Mouse (Mus musculus) MEL (cell line): ENCODE measurements around the gene Susd5. TPM values are rescaled to one million over a fixed set of nuclear protein-coding genes. Genes with fewer than 3 reads are reported as not detected.
"Not testable (repeated sequence)": the region's sequence is repeated elsewhere in the genome, so short reads cannot be mapped to it uniquely, and the experiment has no call there.

Source experiments
- DNase-seq: peaks from one replicate; pipeline ENCODE4 v3.0.0; 2011; ENCODE audit warnings: low read depth, low spot score
- H3K27ac ChIP-seq: 2 replicates; pipeline ENCODE4 v1.5.1; 2012; ENCODE audit warnings: low read depth, mild to moderate bottlenecking, control low read depth, low read length, moderate library complexity; ENCODE audit not compliant: control insufficient read depth
- H3K27me3 ChIP-seq, 2 experiments: fragments of 150-350 bp in 1 of 2; sonication (generic) in 1 of 2; 2 replicates each; pipeline ENCODE4 v1.6.1; 2012; ENCODE audit warnings: low read length in 2 of 2, mild to moderate bottlenecking in 2 of 2, improper control_type of control experiment in 1 of 2, moderate library complexity in 1 of 2; ENCODE audit not compliant: insufficient read depth in 2 of 2, control insufficient read depth in 1 of 2
- H3K36me3 ChIP-seq, 2 experiments: 2 replicates each; pipeline ENCODE4 v1.6.1; 2012 to 2014; ENCODE audit warnings: low read length in 2 of 2, improper control_type of control experiment in 1 of 2, inconsistent platforms in 1 of 2, mild to moderate bottlenecking in 1 of 2; ENCODE audit not compliant: insufficient read depth in 2 of 2, control insufficient read depth in 1 of 2
- H3K4me1 ChIP-seq, 2 experiments: fragments of 150-350 bp in 1 of 2; sonication (generic) in 1 of 2; 2 replicates each; pipeline ENCODE4 v1.6.1; 2012; ENCODE audit warnings: low read length in 2 of 2, improper control_type of control experiment in 1 of 2, mild to moderate bottlenecking in 1 of 2; ENCODE audit not compliant: insufficient read depth in 2 of 2, control insufficient read depth in 1 of 2
- H3K4me3 ChIP-seq, 2 experiments: fragments of 150-350 bp in 1 of 2; sonication (generic) in 1 of 2; 2 replicates each; pipeline ENCODE4 v1.5.1; 2012; ENCODE audit warnings: low read depth in 2 of 2, low read length in 2 of 2, mild to moderate bottlenecking in 2 of 2, moderate library complexity in 2 of 2, control low read depth in 1 of 2, improper control_type of control experiment in 1 of 2; ENCODE audit not compliant: control insufficient read depth in 1 of 2, insufficient read depth in 1 of 2
- H3K79me2 ChIP-seq: 2 replicates; pipeline ENCODE4 v1.6.1; 2012; ENCODE audit warnings: mild to moderate bottlenecking, low read length, moderate library complexity; ENCODE audit not compliant: control insufficient read depth, poor library complexity, insufficient read depth
- H3K9ac ChIP-seq: 2 replicates; pipeline ENCODE4 v1.6.1; 2012; ENCODE audit warnings: low read depth, mild to moderate bottlenecking, control low read depth, low read length, moderate library complexity; ENCODE audit not compliant: control insufficient read depth, poor library complexity, severe bottlenecking
- H3K9me3 ChIP-seq: fragments of 150-350 bp; sonication (generic); replicated peaks from 2 replicates; pipeline ENCODE4 v1.6.1; 2012; ENCODE audit warnings: mild to moderate bottlenecking, low read length, improper control_type of control experiment, moderate library complexity; ENCODE audit not compliant: insufficient read depth
- CHD1 ChIP-seq: IDR thresholded peaks from 2 replicates; pipeline ENCODE4 v1.6.1; 2012; ENCODE audit warnings: low read depth, mild to moderate bottlenecking, inconsistent platforms, low read length, improper control_type of control experiment
- E2F4 ChIP-seq: IDR thresholded peaks from 2 replicates; pipeline ENCODE4 v1.6.1; 2011; ENCODE audit warnings: low read depth, low read length, improper control_type of control experiment, borderline replicate concordance
- ELF1 ChIP-seq: IDR thresholded peaks from 2 replicates; pipeline ENCODE4 v1.6.1; 2014; ENCODE audit warnings: low read depth, mild to moderate bottlenecking, inconsistent platforms, low read length, improper control_type of control experiment, moderate library complexity
- MAX ChIP-seq: IDR thresholded peaks from 2 replicates; pipeline ENCODE4 v1.6.1; 2011; ENCODE audit warnings: low read length, improper control_type of control experiment
- POLR2A ChIP-seq, 2 experiments: IDR thresholded peaks; 2 replicates each; pipeline ENCODE4 v1.6.1; 2011 to 2012; ENCODE audit warnings: low read length in 2 of 2, mild to moderate bottlenecking in 2 of 2, control low read depth in 1 of 2, improper control_type of control experiment in 1 of 2, low read depth in 1 of 2, moderate library complexity in 1 of 2; ENCODE audit not compliant: control insufficient read depth in 1 of 2, insufficient read depth in 1 of 2, poor library complexity in 1 of 2
- POLR2AphosphoS5 ChIP-seq: IDR thresholded peaks from 2 replicates; pipeline ENCODE4 v1.6.1; 2012; ENCODE audit warnings: low read depth, borderline replicate concordance, mild to moderate bottlenecking, inconsistent platforms, low read length, moderate library complexity, mixed read lengths
- RAD21 ChIP-seq: IDR thresholded peaks from 2 replicates; pipeline ENCODE4 v1.6.1; 2011; ENCODE audit warnings: mild to moderate bottlenecking, low read depth, low read length, improper control_type of control experiment
- TAL1 ChIP-seq: IDR thresholded peaks from 2 replicates; pipeline ENCODE4 v1.6.1; 2012; ENCODE audit warnings: mild to moderate bottlenecking, inconsistent platforms, low read length, moderate library complexity, mixed read lengths
- UBTF ChIP-seq: IDR thresholded peaks from 2 replicates; pipeline ENCODE4 v1.6.1; 2012; ENCODE audit warnings: low read depth, mild to moderate bottlenecking, inconsistent platforms, low read length, improper control_type of control experiment, moderate library complexity, borderline replicate concordance; ENCODE audit not compliant: insufficient read depth
- USF1 ChIP-seq: IDR thresholded peaks from 2 replicates; pipeline ENCODE4 v1.6.1; 2014; ENCODE audit warnings: low read depth, mild to moderate bottlenecking, inconsistent platforms, low read length, improper control_type of control experiment, moderate library complexity
- ZMIZ1 ChIP-seq: IDR thresholded peaks from 2 replicates; pipeline ENCODE4 v1.6.1; 2012; ENCODE audit warnings: low read depth, mild to moderate bottlenecking, inconsistent platforms, low read length, improper control_type of control experiment, moderate library complexity
- polyA plus RNA-seq, 2 experiments: library from polyadenylated mRNA; stranded (reverse) in 1 of 2; unstranded in 1 of 2; fragments of >175 nt in 1 of 2; fragments of >200 nt in 1 of 2; gene quantifications; 2 replicates each; pipeline versions ENCODE4 v1.2.1 to v1.2.4; 2012; ENCODE audit warnings: low replicate concordance in 2 of 2, low read depth in 1 of 2; ENCODE audit not compliant: insufficient read length in 2 of 2, insufficient read depth in 1 of 2, missing spikeins in 1 of 2
- total RNA-seq: library from RNA; depleted of rRNA; stranded (reverse); fragments of 300-350 nt; gene quantifications from 2 replicates; pipeline ENCODE4 v1.2.3, GENCODE M21; 2012

Gene Susd5
- total and polyA plus RNA-seq, 3 experiments, result not detected

GRCm38 (mm10) chr9:114086422-114086821 lies 29.5 kb downstream of the Susd5 start:
- TF ChIP-seq TAL1 (no peak), UBTF (no peak), CHD1 (no peak), USF1 (no peak), ZMIZ1 (no peak), MAX (no peak), E2F4 (no peak), POLR2A (IDR thresholded peaks at IDR 0.05; ENCODE audit: control insufficient read depth in 1 of 2, insufficient read depth in 1 of 2, low read depth in 1 of 2, low read length in 2 of 2, poor library complexity in 1 of 2) (no peak), ELF1 (no peak), POLR2AphosphoS5 (no peak)
- Histone ChIP-seq H3K27ac (no peak overlapping the region), H3K27me3 (no peaks in the 10 kb centered on the region), H3K4me1 (no peaks in the 10 kb centered on the region), H3K79me2 (no peaks in the 10 kb centered on the region), H3K9ac (no peak overlapping the region), H3K36me3 (no peaks in the 10 kb centered on the region), H3K9me3 (no peaks in the 10 kb centered on the region), H3K4me3 (no peak overlapping the region)
- no peak for DNase-seq

GRCm38 (mm10) chr9:114087106-114087815 lies 30.3 kb downstream of the Susd5 start:
- Histone ChIP-seq H3K27me3 (no peaks in the 10 kb centered on the region), H3K4me1 (no peaks in the 10 kb centered on the region), H3K27ac (no peak overlapping the region), H3K9ac (no peak overlapping the region)
- no peak for TF ChIP-seq RAD21
- TF ChIP-seq, all 39 proteins: peak for 0
- H3K79me2 ChIP-seq, result no peaks in the 10 kb centered on the region
- H3K4me3 ChIP-seq, result no peak overlapping the region
- no peaks in the 10 kb centered on the region for H3K36me3 ChIP-seq
- no peak for DNase-seq
- no peaks in the 10 kb centered on the region for H3K9me3 ChIP-seq

GRCm38 (mm10) chr9:114088885-114089284 lies 31.9 kb downstream of the Susd5 start:
- not testable (repeated sequence) for DNase-seq, H3K9me3 ChIP-seq

More at GRCm38 (mm10) chr9:114088885-114089284, 31.9 kb downstream of the Susd5 start:
- not testable (repeated sequence) for H3K4me3 ChIP-seq, H3K4me1 ChIP-seq, H3K27me3 ChIP-seq, H3K27ac ChIP-seq, H3K36me3 ChIP-seq, H3K9ac ChIP-seq, H3K79me2 ChIP-seq
